Mouse (Mus musculus): ENCODE measurements around the gene Exoc3. TPM values are rescaled to one million over a fixed set of nuclear protein-coding genes. Genes with fewer than 3 reads are reported as not detected.
A peak's percentile ranks its signal among the peaks of the same experiment; 100 is the strongest.

Gene Exoc3
- polyA plus RNA-seq, 1 experiment from 2014 or later, result 78.3 TPM

- Histone ChIP-seq H3K27me3 (peaks cover 3% of the 10 kb centered on the region; the same call in 1 of the 2 replicates), H3K9me3 (no peaks in the 10 kb centered on the region), H3K27ac (no peak overlapping the region), H3K36me3 (no peaks in the 10 kb centered on the region), H3K9ac (no peak overlapping the region; the same call in 1 of the 2 replicates), H3K4me1 (no peaks in the 10 kb centered on the region), H3K4me2 (replicated peaks) (no peak overlapping the region), H3K4me3 (no peak overlapping the region)
- ATAC-seq (ENCODE audit: insufficient number of reproducible peaks, insufficient read depth, low FRiP score, low TSS enrichment), result no peak
- WGBS, result 87% methylated on average over 6 of the region's 6 CpGs
Measured at GRCm38 (mm10) chr13:74129909-74130308, 78.6 kb downstream of the Exoc3 start.

- Histone ChIP-seq H3K9me3 (no peaks in the 10 kb centered on the region), H3K27me3 (peaks cover 26% of the 10 kb centered on the region), H3K4me2 (replicated peaks) (no peak overlapping the region), H3K4me1 (no peaks in the 10 kb centered on the region), H3K27ac (no peak overlapping the region), H3K36me3 (no peaks in the 10 kb centered on the region), H3K9ac (no peak overlapping the region), H3K4me3 (no peak overlapping the region)
- 74% methylated on average over 7 of the region's 7 CpGs for WGBS
- ATAC-seq (ENCODE audit: insufficient number of reproducible peaks, insufficient read depth, low FRiP score, low TSS enrichment), result no peak
Measured at GRCm38 (mm10) chr13:74127571-74127970, 81.0 kb downstream of the Exoc3 start.

GRCm38 (mm10) chr13:74122632-74123031 is 85.9 kb downstream of the Exoc3 start:
- Histone ChIP-seq H3K36me3 (no peaks in the 10 kb centered on the region), H3K9ac (no peak overlapping the region), H3K27ac (no peak overlapping the region), H3K4me3 (no peak overlapping the region), H3K4me2 (replicated peaks) (no peak overlapping the region), H3K4me1 (0 out of 2 replicates have a peak, but pooled peaks cover 5% of the 10 kb centered on the region), H3K27me3 (peaks cover 63% of the 10 kb centered on the region), H3K9me3 (no peaks in the 10 kb centered on the region)
- WGBS, result 65% methylated on average over 3 of the region's 3 CpGs
- no peak for ATAC-seq (ENCODE audit: insufficient number of reproducible peaks, insufficient read depth, low FRiP score, low TSS enrichment)

GRCm38 (mm10) chr13:74121795-74122330 is 86.7 kb downstream of the Exoc3 start:
- H3K9ac ChIP-seq, result no peak overlapping the region
- H3K27ac ChIP-seq, result no peak overlapping the region
- H3K27me3 ChIP-seq, result peaks cover 63% of the 10 kb centered on the region
- H3K36me3 ChIP-seq, result no peaks in the 10 kb centered on the region
- no peaks in the 10 kb centered on the region for H3K9me3 ChIP-seq
- no peak overlapping the region for H3K4me3 ChIP-seq
- 0 out of 2 replicates have a peak, but pooled peaks cover 5% of the 10 kb centered on the region for H3K4me1 ChIP-seq
- H3K4me2 ChIP-seq (replicated peaks), result peak overlapping the region; percentile 79; the same call in 1 of the 2 replicates
- 32% methylated on average over 14 of the region's 14 CpGs for WGBS
- no peak for ATAC-seq (ENCODE audit: insufficient number of reproducible peaks, insufficient read depth, low FRiP score, low TSS enrichment)

GRCm38 (mm10) chr13:74121141-74121602 is 87.4 kb downstream of the Exoc3 start, which contains the start of gene Slc9a3:
Gene Slc9a3 (plus strand): TSS chr13:74121457.
- WGBS, result under 1% methylated on average over 35 of the region's 35 CpGs
- Histone ChIP-seq H3K9me3 (no peaks in the 10 kb centered on the region), H3K4me1 (0 out of 2 replicates have a peak, but pooled peaks cover 5% of the 10 kb centered on the region), H3K27ac (no peak within 1 kb of the TSS), H3K9ac (peak within 1 kb of the TSS; percentile 46; the same call in 1 of the 2 replicates), H3K4me2 (replicated peaks) (peak within 1 kb of the TSS; percentile 79), H3K36me3 (no peaks in the 10 kb centered on the region), H3K27me3 (peaks cover 63% of the 10 kb centered on the region), H3K4me3 (peak within 1 kb of the TSS; percentile 38)
- no peak for ATAC-seq (ENCODE audit: insufficient number of reproducible peaks, insufficient read depth, low FRiP score, low TSS enrichment)

Other genes with a start within 250 kb of the Exoc3 start
- not detected in 2 replicates for gene Zdhhc11, start 244.9 kb downstream of the Exoc3 start, polyA plus RNA-seq (2016; fragmentation: Nextera tagmentation; extraction: Ambion mirVana)
- 0.89 and 1.1 TPM in 2 replicates for gene Tppp, start 199.3 kb downstream of the Exoc3 start, polyA plus RNA-seq (2016; fragmentation: Nextera tagmentation; extraction: Ambion mirVana)
- 19.7 and 20.0 TPM in 2 replicates for gene Cep72, start 146.4 kb downstream of the Exoc3 start, polyA plus RNA-seq (2016; fragmentation: Nextera tagmentation; extraction: Ambion mirVana)
- not detected in 2 replicates for gene Slc9a3, start 87.3 kb downstream of the Exoc3 start, polyA plus RNA-seq (2016; fragmentation: Nextera tagmentation; extraction: Ambion mirVana)
- gene Ahrr, start 83.6 kb upstream of the Exoc3 start, polyA plus RNA-seq (2016; fragmentation: Nextera tagmentation; extraction: Ambion mirVana), result 1.2 and 1.7 TPM in 2 replicates
- gene Pdcd6, start 108.8 kb upstream of the Exoc3 start, polyA plus RNA-seq (2016; fragmentation: Nextera tagmentation; extraction: Ambion mirVana), result 131 and 133 TPM in 2 replicates
- gene Sdha, start 141.5 kb upstream of the Exoc3 start, polyA plus RNA-seq (2016; fragmentation: Nextera tagmentation; extraction: Ambion mirVana), result 230 and 238 TPM in 2 replicates
- gene Ccdc127, start 141.6 kb upstream of the Exoc3 start, polyA plus RNA-seq (2016; fragmentation: Nextera tagmentation; extraction: Ambion mirVana), result 66.1 and 67.9 TPM in 2 replicates
- gene Lrrc14b, start 155.3 kb upstream of the Exoc3 start, polyA plus RNA-seq (2016; fragmentation: Nextera tagmentation; extraction: Ambion mirVana), result not detected in 2 replicates
- gene Zfp72, start 182.1 kb upstream of the Exoc3 start, polyA plus RNA-seq (2016; fragmentation: Nextera tagmentation; extraction: Ambion mirVana), result 7.8 and 8.4 TPM in 2 replicates
- gene Ftl1-ps1, start 191.0 kb upstream of the Exoc3 start, polyA plus RNA-seq (2016; fragmentation: Nextera tagmentation; extraction: Ambion mirVana), result 84.1 and 88.1 TPM in 2 replicates

Measured in embryonic facial prominence, embryonic 12.5 days (tissue).